Mouse (Mus musculus): ENCODE results near the gene Bptf.
A peak's percentile ranks its signal among the peaks of the same experiment; 100 is the strongest.
"Not testable (repeated sequence)": the region's sequence is repeated elsewhere in the genome, so short reads cannot be mapped to it uniquely, and the experiment has no call there.

The Bptf gene

GRCm38 (mm10) chr11:107016893-107017292 is 115.0 kb downstream of the Bptf start:
- no peak for DNase-seq

- DNase-seq, result not testable (repeated sequence)
Measured at GRCm38 (mm10) chr11:107015535-107016187, 116.3 kb downstream of the Bptf start.

GRCm38 (mm10) chr11:107014597-107015309 is 117.2 kb downstream of the Bptf start:
- DNase-seq, result no peak

GRCm38 (mm10) chr11:107014020-107014585 is 117.8 kb downstream of the Bptf start:
- DNase-seq, result no peak

- peak; percentile 98 for DNase-seq
Measured at GRCm38 (mm10) chr11:107012324-107013017, 119.5 kb downstream of the Bptf start.

- DNase-seq, result no peak
Measured at GRCm38 (mm10) chr11:107011669-107012323, 120.1 kb downstream of the Bptf start.

- DNase-seq, result no peak
Measured at GRCm38 (mm10) chr11:107011171-107011570, 120.8 kb downstream of the Bptf start.

- DNase-seq, result no peak
Measured at GRCm38 (mm10) chr11:107010447-107010846, 121.5 kb downstream of the Bptf start.

GRCm38 (mm10) chr11:107005538-107005937 is 126.4 kb downstream of the Bptf start:
- no peak for DNase-seq

GRCm38 (mm10) chr11:107001760-107002675 is 129.9 kb downstream of the Bptf start:
- no peak for DNase-seq

GRCm38 (mm10) chr11:106999949-107000513 is 131.9 kb downstream of the Bptf start:
- DNase-seq, result no peak

- peak; percentile 88 for DNase-seq
Measured at GRCm38 (mm10) chr11:106999151-106999948, 132.6 kb downstream of the Bptf start, which contains the start of gene Kpna2. Gene Kpna2, minus strand, starts transcription at chr11:106999541.

- DNase-seq, result peak; percentile 47
Measured at GRCm38 (mm10) chr11:106998651-106999150, 133.2 kb downstream of the Bptf start.

GRCm38 (mm10) chr11:106997976-106998375 is 134.0 kb downstream of the Bptf start:
- no peak for DNase-seq

GRCm38 (mm10) chr11:106996492-106996891 is 135.4 kb downstream of the Bptf start:
- DNase-seq, result not testable (repeated sequence)

- no peak for DNase-seq
Measured at GRCm38 (mm10) chr11:106994246-106995085, 137.5 kb downstream of the Bptf start.

- no peak for DNase-seq
Measured at GRCm38 (mm10) chr11:106987384-106987783, 144.5 kb downstream of the Bptf start.

- not testable (repeated sequence) for DNase-seq
Measured at GRCm38 (mm10) chr11:106985979-106986604, 145.8 kb downstream of the Bptf start.

All from cerebellum, adult 11-12 months (tissue).